Mouse (Mus musculus) megakaryocyte, embryonic 14.5 days (primary cell): ENCODE data around the gene Actr8. TPM values are rescaled to one million over a fixed set of nuclear protein-coding genes. Genes with fewer than 3 reads are reported as not detected.

ENCODE experiments used
- H3K27me3 ChIP-seq: replicated peaks from 2 replicates; pipeline ENCODE3; 2012; ENCODE audit warnings: inconsistent platforms
- H3K36me3 ChIP-seq: replicated peaks from 2 replicates; pipeline ENCODE3; 2012; ENCODE audit warnings: low read length, inconsistent platforms, mixed read lengths
- H3K4me1 ChIP-seq: 2 replicates; pipeline ENCODE4 v1.6.1; 2012; ENCODE audit warnings: inconsistent platforms
- H3K4me3 ChIP-seq: replicated peaks from 2 replicates; pipeline ENCODE3; 2012; ENCODE audit warnings: moderate library complexity, mild to moderate bottlenecking, inconsistent platforms
- H3K9me3 ChIP-seq: 2 replicates; pipeline ENCODE4 v1.6.1; 2012; ENCODE audit warnings: inconsistent platforms
- FLI1 ChIP-seq: IDR thresholded peaks from 2 replicates; pipeline ENCODE4 v1.6.1; 2012; ENCODE audit warnings: low read length, inconsistent platforms, mixed read lengths
- GATA1 ChIP-seq: IDR thresholded peaks from 3 replicates; pipeline ENCODE4 v1.6.1; 2012; ENCODE audit warnings: mixed read lengths, low read length, inconsistent platforms, borderline replicate concordance
- polyA plus RNA-seq: library from polyadenylated mRNA; stranded (reverse); fragments of >175 nt; gene quantifications from 2 replicates; pipeline ENCODE4 v1.2.3, GENCODE M21; 2012; ENCODE audit warnings: low replicate concordance; ENCODE audit not compliant: insufficient read depth

The Actr8 gene
- polyA plus RNA-seq, 1 experiment: 18.7 TPM

- H3K4me1 ChIP-seq: no peaks in the 10 kb centered on the region
- no peaks in the 10 kb centered on the region for H3K9me3 ChIP-seq
- H3K27me3 ChIP-seq: peaks cover 13% of the 10 kb centered on the region
- H3K4me3 ChIP-seq: no peak overlapping the region
- no peaks in the 10 kb centered on the region for H3K36me3 ChIP-seq
- TF ChIP-seq GATA1 (no peak), FLI1 (no peak)
Observed at GRCm38 (mm10) chr14:30039413-30039812, 61.3 kb downstream of the Actr8 start.

- H3K27me3 ChIP-seq: peaks cover 7% of the 10 kb centered on the region
- no peak overlapping the region for H3K4me3 ChIP-seq
- no peaks in the 10 kb centered on the region for H3K9me3 ChIP-seq
- no peaks in the 10 kb centered on the region for H3K4me1 ChIP-seq
- TF ChIP-seq GATA1: no peak
- no peak for TF ChIP-seq FLI1
- no peaks in the 10 kb centered on the region for H3K36me3 ChIP-seq
Observed at GRCm38 (mm10) chr14:30041836-30042235, 63.7 kb downstream of the Actr8 start.

DNA sequence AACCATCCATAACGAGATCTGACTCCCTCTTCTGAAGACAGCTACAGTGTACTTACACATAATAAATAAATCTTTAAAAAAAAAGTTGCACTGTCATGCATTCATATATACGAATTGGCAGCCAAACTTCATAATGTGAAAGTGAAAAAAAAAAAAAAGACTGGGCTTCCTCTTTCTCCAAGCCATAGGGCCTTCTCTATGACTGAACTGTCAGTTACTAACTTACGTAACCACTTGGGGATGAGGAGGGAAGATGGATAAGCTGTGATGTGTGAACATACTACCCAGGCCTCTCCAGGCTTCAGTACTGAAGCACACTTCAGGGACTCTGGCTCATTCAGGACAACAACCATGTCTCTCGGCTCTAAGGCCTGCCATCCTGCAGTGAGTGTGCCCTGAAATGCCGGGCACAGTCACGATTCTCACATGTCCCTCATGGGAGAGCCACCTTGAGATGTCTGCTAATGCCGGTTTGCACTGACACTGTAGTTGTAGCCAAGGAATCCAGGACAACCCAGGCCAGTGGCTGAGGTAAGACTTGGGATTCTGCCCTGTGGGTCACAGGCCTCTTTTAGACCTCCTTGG is 65.3 kb downstream of the Actr8 start:
- H3K9me3 ChIP-seq: peaks cover 8% of the 10 kb centered on the region; the same call in 1 of the 2 replicates
- H3K36me3 ChIP-seq: no peaks in the 10 kb centered on the region
- H3K4me1 ChIP-seq: no peaks in the 10 kb centered on the region
- peaks cover 5% of the 10 kb centered on the region for H3K27me3 ChIP-seq
- no peak for TF ChIP-seq GATA1
- TF ChIP-seq FLI1: no peak
- H3K4me3 ChIP-seq: no peak overlapping the region

- H3K27me3 ChIP-seq: peaks cover 3% of the 10 kb centered on the region
- H3K9me3 ChIP-seq: peaks cover 8% of the 10 kb centered on the region; the same call in 1 of the 2 replicates
- H3K4me3 ChIP-seq: no peak overlapping the region
- TF ChIP-seq GATA1 (no peak), FLI1 (no peak)
- H3K4me1 ChIP-seq: no peaks in the 10 kb centered on the region
- H3K36me3 ChIP-seq: no peaks in the 10 kb centered on the region
Observed at GRCm38 (mm10) chr14:30045239-30045638, 67.1 kb downstream of the Actr8 start.

DNA sequence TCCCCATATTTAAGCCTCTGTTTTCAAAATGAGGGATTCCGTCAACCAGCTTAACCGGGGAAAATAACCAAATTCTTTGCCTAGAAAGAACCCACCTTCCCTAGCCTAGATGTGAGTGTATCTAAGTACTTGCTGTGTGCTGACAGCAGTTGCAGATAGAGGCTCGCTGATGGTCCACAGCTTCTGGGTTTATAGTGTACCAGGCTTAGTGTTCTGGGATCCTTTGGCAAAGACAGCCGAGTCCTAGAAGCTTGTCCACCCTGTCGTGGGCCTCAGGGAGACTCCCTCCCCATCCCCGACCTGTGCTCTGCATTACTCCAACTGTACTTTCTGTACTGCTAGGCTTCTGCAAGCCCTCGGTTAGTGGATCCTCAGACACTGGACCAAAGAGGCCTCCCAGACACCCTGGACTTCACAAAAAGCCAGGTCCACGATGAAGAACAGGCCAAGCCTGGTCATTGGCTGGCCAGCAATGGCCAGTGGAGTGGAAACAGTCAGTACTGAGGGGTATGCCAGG is 67.6 kb downstream of the Actr8 start:
- no peak overlapping the region for H3K4me3 ChIP-seq
- H3K4me1 ChIP-seq: no peaks in the 10 kb centered on the region
- peaks cover 3% of the 10 kb centered on the region for H3K27me3 ChIP-seq
- TF ChIP-seq FLI1: no peak
- no peak for TF ChIP-seq GATA1
- H3K36me3 ChIP-seq: no peaks in the 10 kb centered on the region
- H3K9me3 ChIP-seq: peaks cover 8% of the 10 kb centered on the region; the same call in 1 of the 2 replicates

- Histone ChIP-seq H3K9me3 (peaks cover 8% of the 10 kb centered on the region; the same call in 1 of the 2 replicates), H3K36me3 (no peaks in the 10 kb centered on the region), H3K27me3 (peaks cover 3% of the 10 kb centered on the region), H3K4me1 (no peaks in the 10 kb centered on the region), H3K4me3 (no peak overlapping the region)
- TF ChIP-seq FLI1: no peak
- no peak for TF ChIP-seq GATA1
Observed at GRCm38 (mm10) chr14:30046976-30047375, 68.8 kb downstream of the Actr8 start.

GRCm38 (mm10) chr14:30048049-30048448 is 69.9 kb downstream of the Actr8 start:
- Histone ChIP-seq H3K27me3 (peaks cover 3% of the 10 kb centered on the region), H3K36me3 (no peaks in the 10 kb centered on the region), H3K4me3 (no peak overlapping the region), H3K4me1 (no peaks in the 10 kb centered on the region), H3K9me3 (peaks cover 8% of the 10 kb centered on the region; the same call in 1 of the 2 replicates)
- TF ChIP-seq GATA1 (no peak), FLI1 (no peak)

GRCm38 (mm10) chr14:30050280-30050679 is 72.1 kb downstream of the Actr8 start:
- peaks cover 6% of the 10 kb centered on the region; the same call in 1 of the 2 replicates for H3K4me1 ChIP-seq
- H3K36me3 ChIP-seq: no peaks in the 10 kb centered on the region
- peaks cover 8% of the 10 kb centered on the region; the same call in 1 of the 2 replicates for H3K9me3 ChIP-seq
- no peak for TF ChIP-seq FLI1
- TF ChIP-seq GATA1: no peak
- peaks cover 3% of the 10 kb centered on the region for H3K27me3 ChIP-seq
- H3K4me3 ChIP-seq: no peak overlapping the region

DNA sequence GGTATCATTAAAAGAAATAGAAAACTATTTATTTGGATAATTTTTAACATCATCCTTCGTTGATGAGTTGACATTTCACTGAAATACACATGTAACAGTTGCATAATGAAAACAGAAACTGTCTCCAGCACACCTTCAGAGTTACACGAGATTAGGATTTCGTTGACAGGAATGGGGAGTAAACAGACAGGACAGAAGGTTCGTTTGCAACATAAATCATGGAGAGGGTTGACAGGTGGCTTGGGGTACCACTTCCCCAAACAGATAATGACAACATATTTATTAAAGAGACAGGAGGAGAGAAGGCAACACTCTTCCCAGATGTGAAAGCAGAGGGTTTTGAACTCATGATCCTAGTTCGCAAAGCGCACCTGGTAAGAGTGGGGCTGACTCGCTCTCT is 76.8 kb downstream of the Actr8 start:
- H3K4me3 ChIP-seq: no peak overlapping the region
- H3K4me1 ChIP-seq: peaks cover 6% of the 10 kb centered on the region; the same call in 1 of the 2 replicates
- H3K27me3 ChIP-seq: peaks cover 5% of the 10 kb centered on the region
- H3K9me3 ChIP-seq: no peaks in the 10 kb centered on the region
- H3K36me3 ChIP-seq: no peaks in the 10 kb centered on the region
- no peak for TF ChIP-seq GATA1
- no peak for TF ChIP-seq FLI1

Other genes with a start within 250 kb of the Actr8 start
- 1.7 and 23.5 TPM in 2 replicates for gene Selenok, start 10.0 kb upstream of the Actr8 start, polyA plus RNA-seq
- gene Il17rb, start 30.6 kb downstream of the Actr8 start, polyA plus RNA-seq: 1.7 TPM in 1 of 2 replicates, not detected in the other
- 0.13 TPM in 1 of 2 replicates, not detected in the other for gene Chdh, start 30.7 kb downstream of the Actr8 start, polyA plus RNA-seq